Mouse (Mus musculus): Measurements from ENCODE around the gene Vangl2.

- no peak for TF ChIP-seq POLR2A (IDR thresholded peaks at IDR 0.05; ENCODE audit: borderline replicate concordance, insufficient read depth, low read length)
- TF ChIP-seq CTCF (IDR thresholded peaks at IDR 0.05; ENCODE audit: borderline replicate concordance, insufficient read depth, low read depth, low read length) = no peak
Observed at GRCm38 (mm10) chr1:172046410-172046809, 18.2 kb upstream of the Vangl2 start.

Data from cerebellum, adult 2 months (tissue).